Mouse (Mus musculus): Measurements from ENCODE around the gene Gm20388. TPM values are rescaled to one million over a fixed set of nuclear protein-coding genes. Genes with fewer than 3 reads are reported as not detected.

Gm20388 gene
- polyA plus RNA-seq, 1 experiment from 2014 or later: not detected

GRCm38 (mm10) chr8:121729754-121730153 lies 1819.1 kb downstream of the Gm20388 start:
- under 1% methylated on average over 53 of the region's 54 CpGs for WGBS

GRCm38 (mm10) chr8:121730170-121730569 lies 1819.5 kb downstream of the Gm20388 start:
- Histone ChIP-seq H3K9me3 (replicated peaks) (no peaks in the 10 kb centered on the region), H3K27ac (no peak overlapping the region), H3K4me2 (peak overlapping the region; percentile 86), H3K9ac (no peak overlapping the region), H3K4me1 (replicated peaks) (peaks cover 13% of the 10 kb centered on the region), H3K27me3 (peaks cover 81% of the 10 kb centered on the region), H3K4me3 (peak overlapping the region; percentile 50), H3K36me3 (no peaks in the 10 kb centered on the region)
- ATAC-seq (replicated peaks; ENCODE audit: insufficient number of reproducible peaks, insufficient read depth, low FRiP score, low read depth): 0 out of 2 replicates have a peak, but pooled peaks have one; percentile 16
- 0% methylated on average over 35 of the region's 60 CpGs for WGBS

More at GRCm38 (mm10) chr8:121729754-121730153, 1819.1 kb downstream of the Gm20388 start:
- H3K4me1 ChIP-seq (replicated peaks): peaks cover 13% of the 10 kb centered on the region
- peak overlapping the region; percentile 50 for H3K4me3 ChIP-seq
- H3K27ac ChIP-seq: no peak overlapping the region
- H3K9ac ChIP-seq: no peak overlapping the region
- H3K36me3 ChIP-seq: no peaks in the 10 kb centered on the region
- peak overlapping the region; percentile 86 for H3K4me2 ChIP-seq
- H3K27me3 ChIP-seq: peaks cover 80% of the 10 kb centered on the region
- H3K9me3 ChIP-seq (replicated peaks): no peaks in the 10 kb centered on the region
- no peak for ATAC-seq (replicated peaks; ENCODE audit: insufficient number of reproducible peaks, insufficient read depth, low FRiP score, low read depth)

- Histone ChIP-seq H3K4me1 (replicated peaks) (peaks cover 13% of the 10 kb centered on the region), H3K36me3 (no peaks in the 10 kb centered on the region), H3K27ac (no peak overlapping the region), H3K4me2 (peak overlapping the region; percentile 86), H3K4me3 (peak overlapping the region; percentile 50), H3K9ac (no peak overlapping the region), H3K27me3 (peaks cover 85% of the 10 kb centered on the region), H3K9me3 (replicated peaks) (no peaks in the 10 kb centered on the region)
- WGBS: 1% methylated on average over 37 of the region's 37 CpGs
- no peak for ATAC-seq (replicated peaks; ENCODE audit: insufficient number of reproducible peaks, insufficient read depth, low FRiP score, low read depth)
These were observed 1820.0 kb downstream of the Gm20388 start for GRCm38 (mm10) chr8:121730646-121731045.

GRCm38 (mm10) chr8:121731060-121731459 lies 1820.4 kb downstream of the Gm20388 start:
- 4% methylated on average over 11 of the region's 11 CpGs for WGBS
- Histone ChIP-seq H3K4me1 (replicated peaks) (peaks cover 13% of the 10 kb centered on the region), H3K4me3 (peak overlapping the region; percentile 50), H3K9ac (no peak overlapping the region), H3K27me3 (peaks cover 89% of the 10 kb centered on the region), H3K4me2 (peak overlapping the region; percentile 86; the same call in 1 of the 2 replicates), H3K9me3 (replicated peaks) (no peaks in the 10 kb centered on the region), H3K36me3 (no peaks in the 10 kb centered on the region), H3K27ac (no peak overlapping the region)
- no peak for ATAC-seq (replicated peaks; ENCODE audit: insufficient number of reproducible peaks, insufficient read depth, low FRiP score, low read depth)

- Histone ChIP-seq H3K9ac (no peak overlapping the region), H3K4me1 (replicated peaks) (peaks cover 13% of the 10 kb centered on the region), H3K9me3 (replicated peaks) (no peaks in the 10 kb centered on the region), H3K27ac (no peak overlapping the region), H3K27me3 (peaks cover 91% of the 10 kb centered on the region), H3K4me3 (peak overlapping the region; percentile 50; the same call in 1 of the 2 replicates), H3K36me3 (no peaks in the 10 kb centered on the region), H3K4me2 (no peak overlapping the region)
- 12% methylated on average over 26 of the region's 26 CpGs for WGBS
- ATAC-seq (replicated peaks; ENCODE audit: insufficient number of reproducible peaks, insufficient read depth, low FRiP score, low read depth): no peak
These were observed 1821.1 kb downstream of the Gm20388 start for GRCm38 (mm10) chr8:121731471-121732333.

- H3K9me3 ChIP-seq (replicated peaks): no peaks in the 10 kb centered on the region
- no peak for ATAC-seq (replicated peaks; ENCODE audit: insufficient number of reproducible peaks, insufficient read depth, low FRiP score, low read depth)
- H3K4me3 ChIP-seq: no peak overlapping the region
- H3K4me2 ChIP-seq: no peak overlapping the region
- peaks cover 90% of the 10 kb centered on the region for H3K27me3 ChIP-seq
- H3K27ac ChIP-seq: no peak overlapping the region
- H3K9ac ChIP-seq: no peak overlapping the region
- H3K36me3 ChIP-seq: no peaks in the 10 kb centered on the region
- peaks cover 13% of the 10 kb centered on the region for H3K4me1 ChIP-seq (replicated peaks)
- WGBS: 54% methylated on average over 4 of the region's 4 CpGs
These were observed 1821.7 kb downstream of the Gm20388 start for GRCm38 (mm10) chr8:121732334-121732665.

GRCm38 (mm10) chr8:121734262-121734661 lies 1823.6 kb downstream of the Gm20388 start:
- Histone ChIP-seq H3K9ac (no peak overlapping the region), H3K4me1 (replicated peaks) (peaks cover 13% of the 10 kb centered on the region), H3K36me3 (no peaks in the 10 kb centered on the region), H3K9me3 (replicated peaks) (no peaks in the 10 kb centered on the region), H3K4me2 (no peak overlapping the region), H3K27me3 (peaks cover 74% of the 10 kb centered on the region), H3K27ac (no peak overlapping the region), H3K4me3 (no peak overlapping the region)
- ATAC-seq (replicated peaks; ENCODE audit: insufficient number of reproducible peaks, insufficient read depth, low FRiP score, low read depth): no peak
- 72% methylated on average over 16 of the region's 16 CpGs for WGBS

GRCm38 (mm10) chr8:121736236-121736635 lies 1825.6 kb downstream of the Gm20388 start:
- no peak overlapping the region for H3K9ac ChIP-seq
- H3K4me3 ChIP-seq: no peak overlapping the region
- no peaks in the 10 kb centered on the region for H3K4me1 ChIP-seq (replicated peaks)
- no peak for ATAC-seq (replicated peaks; ENCODE audit: insufficient number of reproducible peaks, insufficient read depth, low FRiP score, low read depth)
- no peaks in the 10 kb centered on the region for H3K36me3 ChIP-seq
- H3K4me2 ChIP-seq: no peak overlapping the region
- no peaks in the 10 kb centered on the region for H3K9me3 ChIP-seq (replicated peaks)
- H3K27me3 ChIP-seq: peaks cover 67% of the 10 kb centered on the region
- no peak overlapping the region for H3K27ac ChIP-seq
- 12% methylated on average over 7 of the region's 7 CpGs for WGBS

- Histone ChIP-seq H3K4me2 (no peak overlapping the region), H3K9me3 (replicated peaks) (no peaks in the 10 kb centered on the region), H3K27ac (no peak overlapping the region), H3K4me1 (replicated peaks) (no peaks in the 10 kb centered on the region), H3K36me3 (no peaks in the 10 kb centered on the region), H3K27me3 (peaks cover 37% of the 10 kb centered on the region), H3K9ac (no peak overlapping the region), H3K4me3 (no peak overlapping the region)
- ATAC-seq (replicated peaks; ENCODE audit: insufficient number of reproducible peaks, insufficient read depth, low FRiP score, low read depth): no peak
- 85% methylated on average over 10 of the region's 10 CpGs for WGBS
These were observed 1830.1 kb downstream of the Gm20388 start for GRCm38 (mm10) chr8:121740721-121741120.

- H3K4me3 ChIP-seq: no peak overlapping the region
- ATAC-seq (replicated peaks; ENCODE audit: insufficient number of reproducible peaks, insufficient read depth, low FRiP score, low read depth): no peak
- no peak overlapping the region for H3K4me2 ChIP-seq
- H3K4me1 ChIP-seq (replicated peaks): no peaks in the 10 kb centered on the region
- H3K27me3 ChIP-seq: peaks cover 54% of the 10 kb centered on the region
- no peak overlapping the region for H3K27ac ChIP-seq
- 75% methylated on average over 9 of the region's 9 CpGs for WGBS
- no peak overlapping the region for H3K9ac ChIP-seq
- H3K36me3 ChIP-seq: no peaks in the 10 kb centered on the region
- 0 out of 2 replicates have a peak, but pooled peaks cover 3% of the 10 kb centered on the region for H3K9me3 ChIP-seq (replicated peaks)
These were observed 1838.9 kb downstream of the Gm20388 start for GRCm38 (mm10) chr8:121749501-121749900.

GRCm38 (mm10) chr8:121750512-121750911 lies 1839.9 kb downstream of the Gm20388 start:
- WGBS: 33% methylated on average over 3 of the region's 3 CpGs
- Histone ChIP-seq H3K27me3 (peaks cover 64% of the 10 kb centered on the region), H3K4me3 (no peak overlapping the region), H3K9ac (no peak overlapping the region), H3K4me2 (no peak overlapping the region), H3K36me3 (no peaks in the 10 kb centered on the region), H3K27ac (no peak overlapping the region), H3K9me3 (replicated peaks) (0 out of 2 replicates have a peak, but pooled peaks cover 3% of the 10 kb centered on the region), H3K4me1 (replicated peaks) (no peaks in the 10 kb centered on the region)
- ATAC-seq (replicated peaks; ENCODE audit: insufficient number of reproducible peaks, insufficient read depth, low FRiP score, low read depth): no peak

- H3K4me2 ChIP-seq: no peak overlapping the region
- no peaks in the 10 kb centered on the region for H3K36me3 ChIP-seq
- 19% methylated on average over 3 of the region's 3 CpGs for WGBS
- peaks cover 60% of the 10 kb centered on the region for H3K27me3 ChIP-seq
- no peaks in the 10 kb centered on the region for H3K4me1 ChIP-seq (replicated peaks)
- 0 out of 2 replicates have a peak, but pooled peaks cover 3% of the 10 kb centered on the region for H3K9me3 ChIP-seq (replicated peaks)
- no peak overlapping the region for H3K4me3 ChIP-seq
- H3K9ac ChIP-seq: no peak overlapping the region
- no peak overlapping the region for H3K27ac ChIP-seq
- ATAC-seq (replicated peaks; ENCODE audit: insufficient number of reproducible peaks, insufficient read depth, low FRiP score, low read depth): no peak
These were observed 1840.8 kb downstream of the Gm20388 start for GRCm38 (mm10) chr8:121751407-121751806.
